Mouse (Mus musculus) bone marrow macrophage, adult 2 months (primary cell): ENCODE measurements at regions not wholly inside any gene's neighbourhood (a gene's known extent, or its start where the extent isn't known, plus 50 kb on each side); places are given as distances from the start of the nearest gene placed in this dataset.

Experiments used
- CTCF ChIP-seq: IDR thresholded peaks from 2 replicates; pipeline ENCODE4 v1.5.1; 2012; ENCODE audit warnings: low read depth, mild to moderate bottlenecking, low read length, moderate library complexity
- POLR2A ChIP-seq: IDR thresholded peaks from 2 replicates; pipeline ENCODE4 v1.6.1; 2012; ENCODE audit warnings: mild to moderate bottlenecking, low read depth, low read length, borderline replicate concordance

- no peak for TF ChIP-seq POLR2A
- TF ChIP-seq CTCF, result no peak
Measured at GRCm38 (mm10) chr3:139799059-139799458, 593.6 kb downstream of the Stpg2 start.
